13 mouse cellular contexts compared by ENCODE assay signal in genomic region chr2:59676442-59676841, GRCm38 (mm10).
A peak's percentile ranks its signal among the peaks of the same experiment; 100 is the strongest.
DNase-seq lines count a peak whose midpoint lies in the region; ATAC-seq and TF ChIP-seq lines count a peak whose summit lies in the region.
"Had no signal": no experiment of that assay in that cellular context is flagged by ENCODE, and none has a peak within 500 bp of the region (broad histone marks: within the 10 kb centered on the region; RNA-seq: fewer than 3 reads in every experiment).

No protein-coding gene starts in this region.

- no peaks in the 10 kb centered on the region for H3K27me3 ChIP-seq in heart, embryonic 15.5 days
- no peaks in the 10 kb centered on the region for H3K27me3 ChIP-seq in C2C12 (ENCODE audit: control insufficient read depth, insufficient read depth, insufficient read length)
- no peaks in the 10 kb centered on the region for H3K27me3 ChIP-seq in limb, embryonic 13.5 days
- no peaks in the 10 kb centered on the region for H3K27me3 ChIP-seq in hindbrain, postnatal 0 days (ENCODE audit: insufficient read depth, low read length)
- no peaks in the 10 kb centered on the region for H3K27me3 ChIP-seq in hindbrain, embryonic 12.5 days
- H3K27me3 ChIP-seq: hindbrain, embryonic 15.5 days; neural tube, embryonic 12.5 days had no signal

- no peak overlapping the region for H3K4me3 ChIP-seq in heart, embryonic 15.5 days
- no peak overlapping the region for H3K4me3 ChIP-seq in C2C12 (ENCODE audit: insufficient read depth, poor library complexity, severe bottlenecking)
- no peak overlapping the region for H3K4me3 ChIP-seq in brown adipose tissue, adult 24 weeks (ENCODE audit: insufficient read depth, low read depth, low read length)
- H3K4me3 ChIP-seq in limb, embryonic 13.5 days = no peak overlapping the region
- H3K4me3 ChIP-seq in hindbrain, postnatal 0 days (ENCODE audit: low read length) = no peak overlapping the region
- no peak overlapping the region for H3K4me3 ChIP-seq in hindbrain, embryonic 12.5 days
- H3K4me3 ChIP-seq: erythroblast, embryonic 14.5 days; hindbrain, embryonic 15.5 days; neural tube, embryonic 12.5 days had no signal

- DNase-seq in heart, postnatal 25 days (ENCODE audit: low spot score) = no peak
- no peak for DNase-seq in hindbrain, postnatal 0 days (ENCODE audit: low spot score)
- DNase-seq: cerebellum, adult 18-20 months had no signal

- WGBS in heart, embryonic 15.5 days = 24% methylated on average over 6 of the region's 6 CpGs
- WGBS in limb, embryonic 13.5 days = 31% methylated on average over 6 of the region's 6 CpGs
- 67% methylated on average over 6 of the region's 6 CpGs for WGBS in hindbrain, postnatal 0 days
- WGBS in hindbrain, embryonic 12.5 days = 62% methylated on average over 6 of the region's 6 CpGs

- H3K79me2 ChIP-seq in C2C12 (ENCODE audit: control insufficient read depth, insufficient read depth) = peaks cover 100% of the 10 kb centered on the region

- no peak overlapping the region for H3ac ChIP-seq in C2C12 (ENCODE audit: control insufficient read depth, insufficient read length, low read depth)

- H3K4me1 ChIP-seq in heart, embryonic 15.5 days (replicated peaks) = peaks cover 60% of the 10 kb centered on the region
- peaks cover 54% of the 10 kb centered on the region for H3K4me1 ChIP-seq in brown adipose tissue, adult 24 weeks (ENCODE audit: control insufficient read depth, insufficient read depth, insufficient read length, low read length)
- peaks cover 88% of the 10 kb centered on the region for H3K4me1 ChIP-seq in limb, embryonic 13.5 days
- H3K4me1 ChIP-seq in hindbrain, postnatal 0 days (ENCODE audit: insufficient read depth, low read length) = peaks cover 11% of the 10 kb centered on the region; the same call in 1 of the 2 replicates
- peaks cover 19% of the 10 kb centered on the region for H3K4me1 ChIP-seq in hindbrain, embryonic 12.5 days
- H3K4me1 ChIP-seq: hindbrain, embryonic 15.5 days had no signal

- TF ChIP-seq CTCF in C2C12 (IDR thresholded peaks at IDR 0.05; ENCODE audit: control insufficient read depth, insufficient read depth, insufficient read length) = no peak
- no peak for TF ChIP-seq CTCF in hindbrain, postnatal 0 days (IDR thresholded peaks at IDR 0.05; ENCODE audit: low read depth)

- no peaks in the 10 kb centered on the region for H3K36me3 ChIP-seq in heart, embryonic 15.5 days
- H3K36me3 ChIP-seq in C2C12 (ENCODE audit: control insufficient read depth, insufficient read depth) = peaks cover 7% of the 10 kb centered on the region
- no peaks in the 10 kb centered on the region for H3K36me3 ChIP-seq in limb, embryonic 13.5 days
- H3K36me3 ChIP-seq in hindbrain, postnatal 0 days (ENCODE audit: insufficient read depth, low read length) = no peaks in the 10 kb centered on the region
- no peaks in the 10 kb centered on the region for H3K36me3 ChIP-seq in hindbrain, embryonic 12.5 days
- H3K36me3 ChIP-seq: hindbrain, embryonic 15.5 days; neural tube, embryonic 12.5 days had no signal

- H3K79me3 ChIP-seq in C2C12 (ENCODE audit: low read depth) = peaks cover 80% of the 10 kb centered on the region

- intact Hi-C loops in heart, postnatal 25 days (cut with DNase I) = loop anchor here (2.0 kb wide), 1 partner anchor 20 kb away; no protein-coding TSS in a partner anchor

- peak overlapping the region; percentile 56 for H3K27ac ChIP-seq in heart, embryonic 15.5 days
- H3K27ac ChIP-seq in brown adipose tissue, adult 24 weeks (replicated peaks; ENCODE audit: low read depth, low read length) = peak overlapping the region; percentile 85
- peak overlapping the region; percentile 39; the same call in 1 of the 2 replicates for H3K27ac ChIP-seq in limb, embryonic 13.5 days
- no peak overlapping the region for H3K27ac ChIP-seq in hindbrain, postnatal 0 days
- no peak overlapping the region for H3K27ac ChIP-seq in hindbrain, embryonic 12.5 days
- H3K27ac ChIP-seq: hindbrain, embryonic 15.5 days; liver, embryonic 14.5 days; neural tube, embryonic 12.5 days had no signal

- no peak for ATAC-seq in heart, embryonic 15.5 days (replicated peaks; ENCODE audit: insufficient number of reproducible peaks, insufficient read depth, low FRiP score, low read depth)
- ATAC-seq in limb, embryonic 13.5 days (ENCODE audit: low FRiP score, low read depth) = no peak
- no peak for ATAC-seq in hindbrain, postnatal 0 days
- no peak for ATAC-seq in cerebellum, adult (ENCODE audit: insufficient number of reproducible peaks, low FRiP score, low TSS enrichment)
- no peak for ATAC-seq in hindbrain, embryonic 12.5 days (ENCODE audit: low FRiP score)

- H3K9ac ChIP-seq in heart, embryonic 15.5 days = no peak overlapping the region
- H3K9ac ChIP-seq in limb, embryonic 13.5 days = peak overlapping the region; percentile 13; the same call in 1 of the 2 replicates
- no peak overlapping the region for H3K9ac ChIP-seq in hindbrain, postnatal 0 days (replicated peaks; ENCODE audit: low read length)
- no peak overlapping the region for H3K9ac ChIP-seq in hindbrain, embryonic 12.5 days
- H3K9ac ChIP-seq: hindbrain, embryonic 15.5 days; liver, embryonic 14.5 days; neural tube, embryonic 12.5 days had no signal

- no peaks in the 10 kb centered on the region for H3K9me3 ChIP-seq in heart, embryonic 15.5 days (replicated peaks)
- no peaks in the 10 kb centered on the region for H3K9me3 ChIP-seq in limb, embryonic 13.5 days
- no peaks in the 10 kb centered on the region for H3K9me3 ChIP-seq in hindbrain, postnatal 0 days (ENCODE audit: low read length)
- H3K9me3 ChIP-seq in hindbrain, embryonic 12.5 days (replicated peaks) = no peaks in the 10 kb centered on the region
- H3K9me3 ChIP-seq: hindbrain, embryonic 15.5 days; neural tube, embryonic 12.5 days had no signal

- no peak overlapping the region for H3K4me2 ChIP-seq in heart, embryonic 15.5 days
- H3K4me2 ChIP-seq in limb, embryonic 13.5 days (replicated peaks) = no peak overlapping the region
- no peak overlapping the region for H3K4me2 ChIP-seq in hindbrain, postnatal 0 days (ENCODE audit: low read depth, low read length)
- H3K4me2 ChIP-seq in hindbrain, embryonic 12.5 days (replicated peaks) = no peak overlapping the region
- H3K4me2 ChIP-seq: hindbrain, embryonic 15.5 days; neural tube, embryonic 12.5 days had no signal

TF ChIP-seq in C2C12, 6 proteins besides CTCF, POLR2A, EP300 and RAD21:
- TF ChIP-seq MYOD1 (IDR thresholded peaks at IDR 0.05; ENCODE audit: control insufficient read depth, insufficient read length, low read depth) = no peak
- no peak for TF ChIP-seq USF1 (IDR thresholded peaks at IDR 0.05; ENCODE audit: low read depth)
- TF ChIP-seq MYOG (IDR thresholded peaks at IDR 0.05; ENCODE audit: control insufficient read depth, extremely low read depth, insufficient read length) = no peak
- peak; percentile 85 for TF ChIP-seq MAX (IDR thresholded peaks at IDR 0.05)
- TF ChIP-seq FOSL1 (IDR thresholded peaks at IDR 0.05; ENCODE audit: insufficient read depth, low read length, poor library complexity, severe bottlenecking) = no peak
- TF ChIP-seq CEBPB (IDR thresholded peaks at IDR 0.05; ENCODE audit: low read depth) = no peak

Comparison
In these comparisons a context has a peak if more than half of its experiments do, and no peak if none do; other contexts are left out.
1. H3K27ac ChIP-seq: peak in heart, embryonic 15.5 days (single experiment), brown adipose tissue, adult 24 weeks (single experiment) and limb, embryonic 13.5 days (single experiment); none in hindbrain, postnatal 0 days (single experiment) and hindbrain, embryonic 12.5 days (single experiment).